Mouse (Mus musculus) hindbrain, embryonic 11.5 days (tissue): ENCODE measurements around the gene Tpp2. TPM values are rescaled to one million over a fixed set of nuclear protein-coding genes. Genes with fewer than 3 reads are reported as not detected.

ENCODE experiments used
- ATAC-seq: fragments of 200-750 bp; cut with Nextera tagmentation; 2 replicates; pipeline ENCODE4 v1.8.0; 2017; ENCODE audit warnings: mild to moderate bottlenecking, moderate TSS enrichment, moderate library complexity; ENCODE audit not compliant: low FRiP score
- DNase-seq: peaks from one replicate; pipeline ENCODE4 v3.0.0-alpha.2; 2015; ENCODE audit warnings: low spot score
- H3K27ac ChIP-seq: fragments of 300-500 bp; sonication (generic); 2 replicates; pipeline ENCODE4 v1.5.1; 2014; ENCODE audit warnings: mild to moderate bottlenecking, low read depth, low read length
- H3K27me3 ChIP-seq: fragments of 300-500 bp; sonication (generic); 2 replicates; pipeline ENCODE4 v1.6.1; 2014; ENCODE audit warnings: mild to moderate bottlenecking, low read length, moderate library complexity, mixed read lengths; ENCODE audit not compliant: control insufficient read depth, insufficient read depth
- H3K36me3 ChIP-seq: fragments of 300-500 bp; sonication (generic); 2 replicates; pipeline ENCODE4 v1.6.1; 2014; ENCODE audit warnings: mild to moderate bottlenecking, low read length, moderate library complexity, mixed read lengths; ENCODE audit not compliant: control insufficient read depth, insufficient read depth
- H3K4me1 ChIP-seq: fragments of 300-500 bp; sonication (generic); replicated peaks from 2 replicates; pipeline ENCODE4 v1.6.1; 2014; ENCODE audit warnings: low read length, mixed read lengths; ENCODE audit not compliant: control insufficient read depth, insufficient read depth
- H3K4me2 ChIP-seq: fragments of 300-500 bp; sonication (generic); replicated peaks from 2 replicates; pipeline ENCODE4 v1.6.1; 2014; ENCODE audit warnings: mild to moderate bottlenecking, low read depth, low read length
- H3K4me3 ChIP-seq: fragments of 300-500 bp; sonication (generic); 2 replicates; pipeline ENCODE4 v1.5.1; 2014; ENCODE audit warnings: low read depth, low read length
- H3K9ac ChIP-seq: fragments of 300-500 bp; sonication (generic); 2 replicates; pipeline ENCODE4 v1.6.1; 2014; ENCODE audit warnings: low read depth, low read length
- H3K9me3 ChIP-seq: fragments of 300-500 bp; sonication (generic); 2 replicates; pipeline ENCODE4 v1.6.1; 2016; ENCODE audit warnings: low read length; ENCODE audit not compliant: control insufficient read depth
- WGBS: fragments of 180-500 bp; shearing (Covaris S2); extraction: QIAGEN DNeasy Blood & Tissue Kit; methylation state at CpG from one replicate; pipeline ENCODE4 v1.1.7; 2014; 5-methylcytosine and 5-hydroxymethylcytosine counted together
- polyA plus RNA-seq: library from polyadenylated mRNA; unstranded; fragments of >200 nt; fragmentation: Nextera tagmentation; extraction: Ambion mirVana; gene quantifications from 2 replicates; pipeline ENCODE4 v1.2.1, GENCODE M21; 2014

The Tpp2 gene
- polyA plus RNA-seq, 1 experiment from 2014 or later, result 68.2 TPM

- H3K36me3 ChIP-seq, result no peaks in the 10 kb centered on the region
- no peaks in the 10 kb centered on the region for H3K9me3 ChIP-seq
- DNase-seq (no peak), ATAC-seq (no peak)
- H3K4me2 ChIP-seq, result no peak overlapping the region
- 83% methylated on average over 3 of the region's 3 CpGs for WGBS
- no peaks in the 10 kb centered on the region for H3K27me3 ChIP-seq
- no peak overlapping the region for H3K27ac ChIP-seq
- no peak overlapping the region for H3K9ac ChIP-seq
- no peaks in the 10 kb centered on the region for H3K4me1 ChIP-seq
- H3K4me3 ChIP-seq, result no peak overlapping the region
Observed at GRCm38 (mm10) chr1:43969361-43969760, 35.9 kb downstream of the Tpp2 start.

DNA sequence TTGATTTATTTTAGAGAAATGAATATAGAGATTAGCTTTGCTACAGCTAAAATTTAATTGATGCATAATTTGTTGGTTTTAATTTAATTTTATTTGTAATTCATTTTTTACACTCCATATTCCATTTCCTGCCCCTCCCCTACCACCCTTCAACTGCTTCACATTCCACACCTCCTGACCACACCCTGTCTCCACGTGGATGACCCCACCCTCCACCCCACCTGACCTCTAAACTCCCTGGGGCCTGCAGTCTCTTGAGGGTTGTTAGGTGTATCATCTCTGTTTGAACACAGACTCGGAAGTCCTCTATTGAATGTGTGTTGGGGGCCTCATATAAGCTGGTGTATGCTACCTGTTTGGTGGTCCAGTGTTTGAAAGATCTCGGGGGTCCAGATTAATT, 37.6 kb downstream of the Tpp2 start:
- H3K4me2 ChIP-seq, result no peak overlapping the region
- H3K27me3 ChIP-seq, result no peaks in the 10 kb centered on the region
- no peak overlapping the region for H3K4me3 ChIP-seq
- ATAC-seq (no peak), DNase-seq (no peak)
- H3K9ac ChIP-seq, result no peak overlapping the region
- H3K27ac ChIP-seq, result no peak overlapping the region
- H3K9me3 ChIP-seq, result no peaks in the 10 kb centered on the region
- 80% methylated on average over 3 of the region's 3 CpGs for WGBS
- no peaks in the 10 kb centered on the region for H3K36me3 ChIP-seq
- H3K4me1 ChIP-seq, result no peaks in the 10 kb centered on the region

GRCm38 (mm10) chr1:43996914-43997589, 63.6 kb downstream of the Tpp2 start:
- DNase-seq (no peak), ATAC-seq (no peak)
- no peaks in the 10 kb centered on the region for H3K27me3 ChIP-seq
- H3K27ac ChIP-seq, result no peak overlapping the region
- no peak overlapping the region for H3K4me3 ChIP-seq
- H3K9me3 ChIP-seq, result no peaks in the 10 kb centered on the region
- H3K4me2 ChIP-seq, result no peak overlapping the region
- 96% methylated on average over 4 of the region's 4 CpGs for WGBS
- no peaks in the 10 kb centered on the region for H3K4me1 ChIP-seq
- no peak overlapping the region for H3K9ac ChIP-seq
- peaks cover 10% of the 10 kb centered on the region for H3K36me3 ChIP-seq

DNA sequence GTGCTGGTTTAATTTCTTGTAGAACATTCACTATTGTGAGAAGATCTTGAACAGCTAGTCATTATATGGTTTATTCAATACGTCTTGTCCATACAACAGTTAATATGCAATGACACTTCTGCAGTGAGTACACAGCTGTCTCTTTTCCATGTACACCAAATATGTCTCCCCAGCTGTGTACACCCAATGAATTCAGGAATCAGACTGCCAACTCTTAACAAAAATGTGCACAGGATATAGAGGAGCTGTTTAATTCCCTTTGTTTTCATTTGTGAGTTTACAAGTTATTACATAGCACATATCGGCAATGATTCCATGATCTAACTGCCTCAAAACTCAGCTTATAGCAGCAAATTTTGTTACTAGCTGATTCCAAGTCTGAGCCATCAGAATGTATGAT, 71.1 kb downstream of the Tpp2 start:
- DNase-seq (no peak), ATAC-seq (no peak)
- Histone ChIP-seq H3K4me2 (no peak overlapping the region), H3K36me3 (no peaks in the 10 kb centered on the region), H3K27ac (no peak overlapping the region), H3K9me3 (no peaks in the 10 kb centered on the region), H3K4me3 (no peak overlapping the region), H3K4me1 (no peaks in the 10 kb centered on the region), H3K27me3 (no peaks in the 10 kb centered on the region), H3K9ac (no peak overlapping the region)
- 99% methylated on average over 2 of the region's 2 CpGs for WGBS

DNA sequence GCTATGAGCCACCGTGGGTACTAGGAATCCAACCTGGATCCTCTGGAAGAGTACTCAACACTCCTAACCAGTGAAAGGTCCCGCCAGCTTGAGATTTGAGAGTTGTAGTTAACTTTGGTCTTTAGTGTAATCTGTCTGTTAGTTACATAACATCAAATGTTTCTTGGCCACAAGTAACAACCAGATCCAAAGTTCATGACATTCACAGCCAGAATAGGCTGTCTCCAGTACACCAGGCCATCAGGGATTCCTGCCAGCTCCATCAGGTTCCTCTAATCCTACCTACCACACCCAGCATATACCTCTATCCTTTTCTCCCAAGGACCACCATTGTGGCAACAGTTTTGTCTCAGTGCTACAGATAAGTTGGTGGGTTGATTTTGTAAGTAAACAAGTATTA, 82.1 kb downstream of the Tpp2 start:
- H3K36me3 ChIP-seq, result no peaks in the 10 kb centered on the region
- no peak overlapping the region for H3K4me2 ChIP-seq
- no peak overlapping the region for H3K27ac ChIP-seq
- no peaks in the 10 kb centered on the region for H3K27me3 ChIP-seq
- no peak overlapping the region for H3K4me3 ChIP-seq
- H3K4me1 ChIP-seq, result no peaks in the 10 kb centered on the region
- H3K9ac ChIP-seq, result no peak overlapping the region
- 98% methylated on average over 2 of the region's 2 CpGs for WGBS
- no peaks in the 10 kb centered on the region for H3K9me3 ChIP-seq
- DNase-seq, result no peak
- no peak for ATAC-seq

DNA sequence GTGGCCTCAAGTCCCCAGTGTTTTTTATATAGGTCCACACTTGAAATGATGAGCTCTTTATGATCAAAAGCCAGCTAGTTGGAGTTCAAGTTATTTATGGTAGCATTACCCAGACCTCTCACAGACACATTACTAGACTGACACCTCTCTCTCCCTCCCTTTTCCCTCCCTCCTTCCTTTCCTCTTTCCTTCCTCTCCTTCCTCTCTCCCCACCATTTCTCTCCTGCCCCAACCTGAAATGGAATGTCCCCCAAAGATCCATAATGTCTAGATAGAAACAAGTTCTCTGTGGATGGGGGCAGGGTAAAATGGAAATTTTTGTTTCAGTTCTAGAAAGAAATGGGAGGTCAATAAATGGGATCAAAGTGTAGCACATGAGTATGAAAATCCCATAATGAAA, 86.5 kb downstream of the Tpp2 start, which contains the start of gene Mettl21c:
TSS of gene Mettl21c (minus strand) at position 101 of the 400 bp plus-strand sequence.
- ATAC-seq, result no peak

DNA sequence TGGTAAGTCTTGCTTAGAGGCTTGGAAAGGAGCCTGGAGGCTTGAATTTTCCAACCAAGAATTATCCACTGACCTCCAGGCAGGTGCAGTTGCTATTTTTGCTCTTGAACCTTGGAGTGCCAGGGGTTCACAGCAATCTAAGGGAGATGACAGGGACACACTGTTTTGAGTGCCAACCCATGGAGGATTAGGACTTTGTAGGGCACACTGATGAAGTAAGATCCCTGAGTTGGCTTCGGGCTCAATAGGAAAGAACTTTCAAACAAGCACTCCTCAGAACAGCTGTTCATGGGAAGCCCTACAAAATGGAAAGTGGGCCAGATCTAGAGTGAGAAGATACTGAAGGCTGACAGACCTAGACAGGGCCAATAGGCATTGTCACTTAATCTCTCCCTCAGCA, 89.2 kb downstream of the Tpp2 start:
- no peaks in the 10 kb centered on the region for H3K9me3 ChIP-seq
- no peaks in the 10 kb centered on the region for H3K27me3 ChIP-seq
- no peaks in the 10 kb centered on the region for H3K36me3 ChIP-seq
- H3K4me1 ChIP-seq, result no peaks in the 10 kb centered on the region
- no peak overlapping the region for H3K4me3 ChIP-seq
- ATAC-seq (no peak), DNase-seq (no peak)
- H3K27ac ChIP-seq, result no peak overlapping the region
- H3K9ac ChIP-seq, result no peak overlapping the region
- no peak overlapping the region for H3K4me2 ChIP-seq
- 95% methylated on average over 1 of the region's 1 CpGs for WGBS

More for the DNA sequence above, 86.5 kb downstream of the Tpp2 start, which contains the start of gene Mettl21c:
- DNase-seq, result no peak
- no peak within 1 kb of the TSS for H3K4me2 ChIP-seq
- no peak within 1 kb of the TSS for H3K9ac ChIP-seq
- no peaks in the 10 kb centered on the region for H3K9me3 ChIP-seq
- H3K4me3 ChIP-seq, result no peak within 1 kb of the TSS
- no peaks in the 10 kb centered on the region for H3K4me1 ChIP-seq
- H3K27me3 ChIP-seq, result no peaks in the 10 kb centered on the region
- no peak within 1 kb of the TSS for H3K27ac ChIP-seq
- no peaks in the 10 kb centered on the region for H3K36me3 ChIP-seq

GRCm38 (mm10) chr1:44027651-44028050, 94.2 kb downstream of the Tpp2 start:
- Histone ChIP-seq H3K4me3 (no peak overlapping the region), H3K9me3 (no peaks in the 10 kb centered on the region), H3K27ac (no peak overlapping the region), H3K36me3 (no peaks in the 10 kb centered on the region), H3K27me3 (no peaks in the 10 kb centered on the region), H3K4me2 (no peak overlapping the region), H3K9ac (no peak overlapping the region), H3K4me1 (no peaks in the 10 kb centered on the region)
- WGBS, result 91% methylated on average over 1 of the region's 1 CpGs
- DNase-seq, result no peak
- ATAC-seq, result no peak

DNA sequence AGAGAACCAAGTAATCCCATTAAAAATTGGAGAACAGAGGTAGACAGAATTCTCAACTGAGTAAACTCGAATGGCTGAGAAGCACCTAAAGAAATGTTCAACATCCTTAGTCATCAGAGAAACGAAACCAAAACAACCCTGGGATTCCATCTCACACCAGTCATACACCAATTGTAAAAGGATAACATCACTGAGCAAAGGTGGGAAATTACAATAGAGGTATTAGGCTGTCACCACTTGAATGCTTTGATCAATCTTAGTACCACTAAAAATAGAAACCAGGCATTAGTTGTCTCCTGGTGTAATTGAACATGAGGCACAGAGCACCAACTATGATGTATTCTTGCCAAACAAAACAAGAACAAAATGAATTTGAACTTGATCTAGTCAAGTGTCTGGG, 98.8 kb downstream of the Tpp2 start:
- no peaks in the 10 kb centered on the region for H3K27me3 ChIP-seq
- 82% methylated on average over 2 of the region's 2 CpGs for WGBS
- no peak for ATAC-seq

More for the DNA sequence above, 98.8 kb downstream of the Tpp2 start:
- H3K4me3 ChIP-seq, result no peak overlapping the region
- no peak for DNase-seq
- H3K9ac ChIP-seq, result no peak overlapping the region
- H3K27ac ChIP-seq, result no peak overlapping the region
- no peaks in the 10 kb centered on the region for H3K9me3 ChIP-seq
- no peak overlapping the region for H3K4me2 ChIP-seq
- no peaks in the 10 kb centered on the region for H3K36me3 ChIP-seq
- no peaks in the 10 kb centered on the region for H3K4me1 ChIP-seq
